Mouse (Mus musculus): ENCODE measurements around the gene Plekha4.

Gene Plekha4

DNA sequence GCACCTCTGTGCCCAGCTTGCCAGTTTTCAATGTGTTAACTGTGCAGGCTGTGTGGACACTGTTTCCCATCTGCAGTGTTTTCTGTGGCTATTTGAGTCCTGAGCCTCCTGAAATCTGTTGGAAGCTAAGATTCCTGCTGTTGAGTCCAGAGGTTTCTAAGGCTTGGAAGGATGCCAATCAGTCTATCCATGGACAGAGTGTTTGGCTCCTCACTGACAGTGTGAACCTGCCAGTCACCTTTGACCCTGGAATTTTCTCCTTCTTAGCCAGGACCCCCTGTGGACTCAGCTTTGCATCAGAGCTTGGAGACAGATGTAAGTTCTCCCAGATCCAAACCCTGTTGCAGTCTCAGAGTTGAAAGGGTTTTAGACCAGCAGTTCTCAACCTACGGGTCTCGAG is 14.1 kb downstream of the Plekha4 start:
- no peak for DNase-seq

DNA sequence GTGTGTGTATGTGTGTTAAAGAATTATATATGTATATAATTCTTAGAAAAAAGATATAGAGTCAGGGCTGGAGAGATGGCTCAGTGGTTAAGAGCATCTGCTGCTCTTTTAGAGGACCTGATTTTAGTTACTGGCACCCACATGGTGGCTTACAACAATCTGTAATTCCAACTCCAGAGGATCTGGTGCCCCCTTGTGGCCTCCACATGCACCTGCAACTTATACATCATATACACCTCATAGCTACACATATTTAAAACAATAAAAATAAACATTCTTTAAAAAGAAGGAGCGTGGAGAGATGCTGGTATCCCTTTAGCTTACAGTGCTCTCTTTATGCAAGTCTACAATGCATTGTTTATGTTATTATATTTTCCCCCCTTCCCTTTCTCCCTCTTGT is 18.4 kb downstream of the Plekha4 start:
- no peak for DNase-seq

DNA sequence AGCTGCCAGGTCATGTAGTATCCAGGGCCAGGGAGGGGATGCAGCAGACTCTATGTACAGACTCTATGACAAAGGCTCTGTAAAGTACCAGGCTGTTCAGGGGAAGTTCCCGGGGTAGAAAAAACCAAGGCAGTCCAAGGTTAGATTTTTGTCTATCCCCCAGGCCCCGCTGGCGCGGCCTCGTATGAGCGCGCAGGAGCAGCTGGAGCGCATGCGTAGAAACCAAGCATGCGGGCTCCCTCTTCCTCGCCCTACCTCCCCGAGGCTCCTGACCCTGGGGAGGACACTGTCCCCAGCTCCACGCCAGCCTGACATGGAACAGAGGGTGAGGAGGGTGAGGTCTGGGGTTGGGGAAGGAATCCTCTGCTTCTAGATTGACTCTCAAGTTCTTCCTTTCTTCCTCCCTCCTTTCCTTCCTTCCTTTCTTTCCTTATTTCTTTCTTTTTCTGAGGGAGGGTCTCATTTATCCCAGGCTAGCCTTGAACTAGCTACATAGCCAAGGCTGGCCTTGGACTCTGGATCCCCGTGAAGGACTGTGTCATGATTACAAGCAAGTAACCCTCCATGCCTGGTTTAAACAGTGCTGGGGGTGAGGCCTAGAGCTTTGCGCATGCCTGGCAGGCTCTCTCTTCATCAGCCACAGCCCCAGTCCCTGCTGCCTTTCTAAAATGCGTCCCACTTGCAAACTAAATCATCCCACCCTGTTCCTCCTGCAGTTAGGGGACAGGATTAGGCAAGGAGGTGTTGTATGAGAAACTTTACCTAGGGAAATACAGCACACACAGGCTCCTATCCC is 23.7 kb downstream of the Plekha4 start:
- no peak for DNase-seq

DNA sequence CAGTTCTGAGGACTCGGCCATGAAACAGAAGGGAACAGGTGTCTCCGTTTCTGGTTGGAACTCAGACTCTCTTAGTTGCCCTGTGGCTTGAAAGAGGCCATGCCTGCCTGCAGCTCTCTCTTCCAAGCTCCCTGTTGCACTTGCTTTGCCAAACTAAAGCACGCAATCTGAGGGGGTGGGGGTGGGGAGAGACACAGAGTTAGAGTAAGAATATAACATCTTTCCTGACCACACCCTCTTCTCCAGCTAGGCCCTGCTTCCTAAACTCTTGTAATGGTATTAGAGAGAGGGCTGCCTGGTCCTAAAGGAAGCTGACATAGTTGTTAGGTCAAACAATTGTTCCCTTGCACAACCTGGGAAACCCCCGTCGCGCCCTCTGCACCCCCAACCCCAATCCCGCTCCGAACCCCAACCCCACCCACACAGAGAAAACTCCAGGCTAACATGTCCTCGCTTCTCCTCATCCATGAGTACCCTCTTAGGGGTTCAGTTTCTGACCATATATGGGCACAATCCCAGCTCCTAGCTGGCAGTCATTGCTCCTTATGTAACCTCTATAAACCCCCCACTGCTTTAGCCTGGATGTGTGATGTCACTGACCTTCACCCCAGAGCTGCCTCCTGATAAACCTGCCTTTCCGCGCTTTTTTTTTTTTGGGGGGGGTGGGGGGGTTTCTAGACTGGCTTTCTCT is 24.8 kb downstream of the Plekha4 start:
- DNase-seq: no peak

DNA sequence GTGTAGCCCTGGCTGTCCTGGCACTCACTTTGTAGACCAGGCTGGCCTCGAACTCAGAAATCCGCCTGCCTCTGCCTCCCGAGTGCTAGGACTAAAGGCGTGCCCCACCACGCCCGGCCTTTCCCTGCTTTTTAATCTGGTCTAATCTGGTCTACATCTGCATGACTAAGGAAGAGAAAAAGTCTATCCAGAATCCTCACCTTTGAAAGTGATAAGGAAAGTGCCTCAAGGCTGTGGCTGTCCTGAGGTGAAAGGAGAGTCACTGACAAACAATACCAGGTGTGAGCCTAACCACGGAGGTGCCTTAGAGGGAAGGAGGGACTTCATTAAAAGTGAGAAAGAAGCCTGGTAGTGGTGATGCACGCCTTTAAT is 25.4 kb downstream of the Plekha4 start:
- DNase-seq: no peak

DNA sequence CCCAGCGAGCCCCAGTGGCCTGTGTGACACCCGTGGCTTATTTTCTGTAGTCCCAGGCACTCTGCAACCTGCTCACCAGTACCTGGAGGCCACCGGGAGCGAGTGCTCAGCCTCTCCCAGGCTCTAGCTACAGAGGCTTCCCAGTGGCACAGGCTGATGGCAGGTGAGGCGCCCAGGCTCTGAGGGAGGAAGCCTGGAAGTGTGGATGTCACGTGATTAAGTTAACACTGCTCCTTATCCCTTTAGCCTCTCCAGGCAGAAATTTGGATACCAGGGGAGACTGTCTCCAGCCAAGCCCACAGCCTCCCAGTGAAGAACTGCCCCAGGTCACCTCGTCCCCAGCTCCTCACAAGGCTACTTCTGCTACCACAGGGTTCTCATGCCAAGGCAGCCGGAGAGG is 27.4 kb downstream of the Plekha4 start:
- no peak for DNase-seq

DNA sequence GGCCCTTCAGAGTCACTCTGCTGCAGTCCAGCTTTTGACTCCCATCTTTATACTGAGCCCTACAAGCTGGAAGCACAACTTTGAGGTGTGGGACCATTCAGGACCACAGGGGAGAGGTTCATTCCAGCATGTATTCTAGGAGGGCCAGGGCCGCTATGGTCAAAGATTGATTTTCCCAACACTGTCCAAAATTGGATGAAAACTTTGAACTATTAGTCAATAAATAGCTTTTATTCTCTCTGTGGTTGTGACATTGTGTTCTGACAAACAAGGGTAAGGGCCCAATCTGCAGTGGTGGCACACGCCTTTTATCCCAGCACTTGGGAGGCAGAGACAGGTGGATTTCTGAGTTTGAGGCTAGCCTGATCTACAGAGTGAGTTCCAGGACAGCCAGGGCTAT is 27.9 kb downstream of the Plekha4 start:
- DNase-seq: no peak

DNA sequence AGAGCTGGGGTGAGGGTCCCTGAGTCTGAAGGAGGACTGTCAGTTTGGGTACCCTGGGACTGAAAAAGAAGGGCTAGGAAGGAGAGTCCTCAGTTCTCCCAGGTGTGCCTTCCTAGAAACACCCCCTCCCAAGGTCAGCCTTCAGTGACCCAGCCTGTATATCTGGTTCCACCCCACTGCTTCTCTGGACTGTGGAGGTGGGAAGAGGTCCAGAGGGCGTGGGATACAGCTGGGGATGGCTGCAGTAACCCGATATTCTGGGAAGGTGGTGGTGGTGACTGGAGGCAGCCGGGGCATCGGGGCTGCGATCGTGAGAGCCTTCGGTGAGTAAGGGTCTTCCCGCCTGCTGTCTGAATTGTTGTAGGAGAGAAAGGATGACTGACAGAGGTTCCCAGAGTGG is 28.6 kb downstream of the Plekha4 start, which contains the start of gene Hsd17b14:
TSS of gene Hsd17b14 (plus strand) at position 150 of the 400 bp plus-strand sequence.
- DNase-seq: no peak

DNA sequence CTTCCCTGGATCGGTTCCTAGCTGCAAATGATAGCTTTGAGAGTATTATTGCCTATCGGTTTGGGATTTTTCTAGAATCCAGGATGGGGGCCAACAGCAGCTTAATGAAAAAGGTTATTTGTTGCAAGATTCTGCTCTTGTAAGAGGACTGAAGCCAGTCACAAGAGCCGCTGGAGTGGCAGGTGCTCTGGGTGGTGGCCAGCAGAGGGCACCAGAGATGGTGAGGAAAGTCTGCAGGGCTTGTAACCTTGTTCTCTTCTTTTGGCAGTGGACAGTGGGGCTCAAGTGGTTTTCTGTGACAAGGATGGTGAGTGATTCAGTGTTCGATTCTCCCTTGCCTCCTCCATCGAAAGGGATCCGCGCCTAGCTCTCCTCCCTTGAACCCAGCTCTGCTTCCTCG is 29.7 kb downstream of the Plekha4 start:
- peak; percentile 88 to 94 for DNase-seq

DNA sequence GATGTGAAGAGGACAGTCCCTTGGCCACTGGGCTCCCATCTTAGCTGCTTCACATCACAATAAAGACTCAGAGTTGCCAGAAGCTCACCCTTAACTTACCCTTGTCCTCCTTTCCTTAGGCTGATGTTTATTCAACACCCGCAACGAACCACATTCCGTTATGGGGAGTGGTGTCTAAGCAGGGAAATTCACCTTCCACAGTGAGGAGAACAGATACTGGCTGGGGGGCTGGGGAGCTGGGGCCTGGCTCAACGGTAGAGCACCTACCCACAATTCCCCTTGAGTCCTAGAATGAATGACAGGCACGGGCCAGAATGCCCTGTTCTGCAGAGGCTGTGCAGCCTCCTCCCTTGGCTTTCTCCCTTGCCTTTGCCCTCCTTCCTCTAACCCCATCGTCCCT is 32.8 kb downstream of the Plekha4 start:
- DNase-seq: no peak

DNA sequence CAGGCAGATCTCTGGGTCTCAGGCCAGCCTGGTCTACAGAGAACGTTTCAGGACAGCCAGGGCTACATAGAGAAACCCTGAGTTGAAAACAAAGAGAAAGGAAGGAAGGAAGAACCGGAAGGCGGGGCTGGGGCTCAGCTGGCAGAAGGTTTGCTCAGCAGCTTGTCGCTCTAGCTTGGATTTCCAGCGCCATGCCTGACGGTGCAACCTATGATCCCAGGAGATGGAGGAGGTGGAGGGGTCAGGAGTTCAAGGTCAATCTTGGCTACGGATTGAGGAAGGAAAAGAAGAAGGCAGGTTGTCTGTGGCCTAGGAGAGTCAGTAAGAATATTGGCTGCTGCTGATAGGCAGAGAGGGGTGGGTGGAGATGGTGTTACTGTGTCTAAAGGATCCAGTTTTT is 34.1 kb downstream of the Plekha4 start:
- DNase-seq: no peak

DNA sequence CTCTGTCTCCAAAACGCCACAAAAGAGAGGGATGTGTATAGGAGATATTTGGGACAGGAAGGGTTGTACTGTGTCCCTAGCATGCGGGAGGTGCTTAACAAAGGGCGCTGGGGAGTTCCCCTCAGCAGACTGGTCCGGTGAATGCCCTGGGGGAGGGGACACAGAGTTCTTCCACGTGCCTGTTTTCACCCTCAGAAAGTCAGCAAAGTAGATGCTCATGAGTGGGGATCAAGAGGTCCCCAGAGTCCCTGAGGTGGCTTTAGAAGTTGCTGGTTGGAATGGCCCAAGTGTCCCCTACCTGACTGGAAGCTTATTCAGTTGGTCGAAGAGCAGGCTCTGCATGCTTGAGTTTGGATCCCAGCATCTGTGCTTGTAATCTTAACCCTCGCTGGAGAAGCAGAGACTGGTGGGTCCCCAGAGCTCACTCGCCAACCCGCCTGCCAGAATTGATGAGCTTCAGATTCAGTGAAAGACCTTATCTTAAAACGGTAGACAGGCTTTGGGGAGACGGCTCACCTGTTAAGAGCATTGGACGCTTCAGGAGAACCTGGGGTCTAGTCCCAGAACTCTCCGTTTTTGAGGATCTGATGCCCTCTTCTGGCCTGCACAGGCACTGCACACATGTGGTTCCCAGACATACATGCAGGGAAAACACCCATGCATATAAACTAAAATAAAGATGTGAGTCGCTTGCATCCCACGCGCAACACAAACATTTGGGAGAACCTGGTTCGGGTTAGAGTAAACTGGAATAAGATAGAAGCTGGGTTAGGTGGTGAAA is 34.9 kb downstream of the Plekha4 start:
- peak; percentile 89 to 91 for DNase-seq

DNA sequence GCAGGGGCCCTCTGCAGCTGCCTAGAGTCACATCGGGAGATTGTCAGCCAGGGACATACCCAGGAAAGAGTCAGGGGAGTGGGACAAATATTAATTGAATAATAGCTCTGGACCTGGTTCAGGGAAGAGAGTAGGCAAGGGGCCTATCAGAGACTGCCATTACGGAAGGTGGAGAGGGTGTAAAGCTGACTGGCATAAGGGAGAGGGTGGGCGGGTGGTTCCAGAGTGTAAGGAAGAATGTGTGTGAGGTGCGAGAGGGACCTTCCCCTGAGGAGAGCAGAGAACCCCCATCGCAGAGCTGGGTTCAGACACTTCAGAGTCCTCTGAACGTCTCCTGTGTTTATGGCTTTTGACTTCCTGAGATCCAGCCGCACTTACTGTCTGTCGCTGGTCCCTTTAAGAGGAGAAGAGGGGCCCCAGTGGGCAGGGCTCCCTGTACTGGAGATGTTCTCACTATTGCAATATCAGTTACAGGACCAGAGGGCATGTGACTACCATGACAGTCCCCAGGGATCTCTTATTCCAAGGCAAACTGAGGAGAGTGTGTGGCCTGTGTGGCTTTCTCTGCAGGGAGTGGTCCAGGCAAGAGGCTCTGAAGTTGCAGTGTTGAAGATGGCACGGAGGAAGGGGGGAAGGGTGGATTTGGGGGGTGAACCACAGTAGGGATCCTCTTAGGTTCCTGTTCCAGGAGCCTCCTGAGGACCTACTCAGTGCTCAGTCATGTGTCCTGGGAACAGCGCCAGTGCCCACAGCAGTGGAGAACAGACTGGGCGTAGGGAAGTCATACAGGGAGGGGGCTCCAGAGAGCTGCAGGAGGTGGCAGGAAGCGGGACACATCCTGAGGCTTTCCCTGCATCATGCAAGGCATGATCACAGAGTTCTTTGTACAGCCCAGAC is 35.7 kb downstream of the Plekha4 start:
- DNase-seq: no peak

DNA sequence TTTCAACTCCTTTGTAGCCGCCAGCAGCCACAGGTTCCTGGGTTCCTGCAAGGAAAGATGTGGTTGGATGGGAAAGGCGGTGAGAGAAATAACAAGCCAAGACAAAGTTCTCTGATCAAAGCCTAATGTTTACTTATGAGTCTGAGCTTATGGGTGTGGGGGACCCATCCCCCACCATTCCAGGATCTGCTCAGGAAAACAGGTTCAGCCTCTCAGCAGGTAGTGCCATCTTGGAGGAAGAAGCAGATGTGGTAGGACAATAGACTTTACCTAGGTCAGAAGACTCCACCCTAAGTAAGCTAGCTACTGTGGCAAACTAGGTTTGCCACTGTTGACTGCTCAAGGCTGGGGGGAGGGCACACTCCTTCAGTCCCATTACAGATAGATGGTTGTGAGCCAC is 38.7 kb downstream of the Plekha4 start:
- DNase-seq: no peak

DNA sequence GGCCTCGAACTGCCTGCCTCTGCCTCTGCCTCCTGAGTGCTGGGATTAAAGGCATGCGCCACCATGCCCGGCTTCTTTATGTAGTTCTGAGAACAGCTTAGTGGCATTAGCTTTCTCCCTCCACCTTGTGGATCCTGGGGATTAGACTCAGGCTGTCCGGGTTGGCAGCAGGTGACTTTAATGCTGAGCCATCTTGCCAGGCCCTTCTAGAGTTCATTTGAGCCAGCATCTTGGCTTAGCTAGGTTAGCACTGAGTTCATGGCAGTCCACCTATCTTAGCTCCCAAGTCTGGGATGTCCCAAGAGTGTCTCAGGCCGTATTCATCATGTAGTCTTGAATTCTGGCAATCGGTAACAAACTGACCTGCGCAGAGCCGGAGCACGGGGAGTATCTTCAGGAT is 39.3 kb downstream of the Plekha4 start:
- no peak for DNase-seq

DNA sequence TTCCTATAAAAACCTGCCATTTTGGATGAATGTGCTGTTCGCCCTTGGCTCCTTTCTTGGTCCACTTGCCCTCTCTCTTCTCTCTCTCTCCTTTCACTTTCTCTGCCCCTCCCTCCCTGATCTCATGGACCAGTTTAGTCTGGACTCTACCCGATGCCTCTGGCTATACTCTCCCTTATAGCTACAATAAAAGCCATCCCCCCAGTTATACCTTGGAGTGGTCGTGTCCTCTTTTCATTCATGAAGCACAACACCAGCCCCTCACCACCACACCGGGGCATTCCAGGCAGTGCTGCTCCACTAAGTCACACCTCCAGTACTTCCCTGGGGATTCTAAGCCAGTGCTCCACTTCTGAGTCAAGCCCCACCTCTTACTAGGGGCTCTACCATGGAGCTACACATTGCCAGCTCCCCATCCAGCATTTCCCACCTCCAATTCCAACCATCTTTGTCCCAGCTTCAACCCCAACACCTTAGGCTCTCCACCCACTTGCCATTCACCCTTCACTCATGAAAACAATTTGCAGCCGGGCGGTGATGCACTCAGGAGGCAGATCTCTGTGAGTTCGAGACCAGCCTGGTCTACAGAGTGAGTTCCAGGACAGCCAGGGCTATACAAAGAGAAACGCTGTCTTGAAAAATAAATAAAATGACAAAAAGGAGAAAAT is 41.1 kb downstream of the Plekha4 start:
- DNase-seq: no peak

DNA sequence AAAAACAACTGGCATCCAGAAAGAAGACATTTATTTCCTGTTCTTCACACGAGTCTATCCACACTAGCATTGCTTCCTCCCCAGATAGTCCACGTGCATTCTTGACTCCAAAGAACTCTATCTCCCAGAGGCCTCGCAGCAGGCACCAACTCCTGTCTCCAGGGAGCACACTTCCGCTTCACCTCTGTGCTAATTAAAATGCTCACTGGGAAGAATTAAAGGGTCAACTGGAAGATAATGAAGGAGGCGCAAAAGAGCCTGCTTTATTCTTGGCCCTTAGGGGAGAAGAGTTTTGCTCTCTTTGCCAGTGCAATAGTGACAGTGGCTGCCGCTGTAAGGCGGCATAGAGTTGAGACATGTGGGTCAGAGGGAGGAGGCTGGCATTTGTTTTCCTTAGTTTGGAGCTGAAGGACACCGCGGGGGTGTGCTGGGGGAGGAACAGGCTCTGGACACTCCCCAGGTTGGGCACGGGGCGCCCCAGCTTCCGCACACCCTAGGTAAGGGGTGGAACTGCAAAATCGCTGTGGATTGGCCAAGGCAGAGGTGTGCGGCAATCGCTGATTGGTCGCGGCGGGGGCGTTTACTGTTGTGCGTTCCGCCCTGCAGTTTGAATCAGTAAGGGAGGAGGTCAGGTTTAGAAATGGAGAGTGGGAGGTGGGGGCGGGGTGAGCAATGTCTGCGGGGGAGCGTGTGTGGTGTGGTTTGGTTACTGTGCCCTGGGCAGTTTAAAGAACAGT is 41.8 kb downstream of the Plekha4 start:
- peak; percentile 92 for DNase-seq

DNA sequence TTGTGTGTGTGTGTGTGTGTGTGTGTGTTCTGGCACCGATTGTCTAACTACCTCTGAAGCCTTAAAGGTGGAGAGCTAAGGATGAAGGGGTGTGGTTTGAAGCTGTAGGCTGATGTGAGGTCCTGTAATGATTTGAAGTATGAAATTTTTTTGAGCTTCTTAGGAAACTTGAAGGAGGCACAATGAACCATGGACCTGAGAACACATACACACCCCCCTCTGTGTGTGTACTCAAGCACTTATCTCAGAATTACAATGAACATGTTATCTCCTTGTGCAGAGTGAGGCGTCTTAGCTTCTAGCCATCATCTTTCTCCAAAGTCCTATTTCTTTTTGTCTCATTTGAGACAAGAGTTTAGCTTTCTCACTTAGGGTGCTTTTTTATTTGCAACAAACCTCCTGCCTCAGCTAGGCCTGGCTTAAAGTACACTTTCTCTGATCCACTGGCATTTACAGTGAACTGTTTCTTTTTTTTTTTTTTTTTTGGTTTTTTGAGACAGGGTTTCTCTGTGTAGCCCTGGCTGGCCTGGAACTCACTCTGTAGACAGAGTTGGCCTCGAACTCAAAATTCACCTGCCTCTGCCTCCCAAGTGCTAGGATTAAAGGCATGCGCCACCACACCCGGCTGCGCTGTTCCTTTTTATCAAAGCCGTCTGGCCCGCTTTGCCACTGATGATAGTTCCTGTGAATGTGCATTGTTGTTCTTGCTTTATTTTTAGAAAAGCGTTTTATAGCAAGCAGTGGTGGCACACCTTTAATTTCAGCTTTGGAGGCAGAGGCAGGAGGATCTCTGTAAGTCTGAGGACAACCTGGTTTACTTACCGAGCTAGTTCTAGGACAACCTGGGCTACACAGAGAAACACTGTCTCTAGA is 42.7 kb downstream of the Plekha4 start:
- DNase-seq: no peak

DNA sequence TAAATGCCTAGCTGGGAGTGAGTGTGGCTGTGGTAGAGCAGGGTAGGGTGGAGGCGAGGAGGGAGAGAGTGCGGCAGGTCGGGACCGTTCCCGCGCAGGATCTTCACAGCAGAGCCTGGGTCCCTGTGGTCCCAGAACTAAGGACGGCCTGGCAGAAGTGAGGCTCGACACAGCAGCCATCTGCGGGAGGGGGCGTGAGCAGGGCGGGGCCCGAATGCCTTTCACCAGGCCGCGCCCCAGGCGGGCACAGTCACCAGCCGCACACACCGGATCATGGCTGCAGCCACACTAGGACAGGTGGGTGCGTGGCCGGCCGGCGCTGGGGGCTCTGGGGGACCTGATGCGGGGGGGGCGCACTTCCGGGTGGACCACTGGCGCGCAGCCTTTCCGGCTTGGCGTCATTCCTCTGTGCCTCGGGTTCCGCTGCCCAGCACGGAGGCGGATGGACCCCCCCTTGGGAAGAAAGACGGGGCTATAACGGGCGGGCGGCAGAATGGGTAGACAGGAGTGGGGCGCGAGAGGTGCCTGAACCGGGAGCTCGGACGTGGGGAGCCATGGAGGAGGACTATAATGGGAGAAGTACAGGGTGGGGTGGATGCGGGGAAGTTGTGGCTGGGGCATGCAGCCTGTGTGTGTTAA is 44.1 kb downstream of the Plekha4 start, which contains the start of gene Bcat2:
TSS of gene Bcat2 (plus strand) at position 51 of the 639 bp plus-strand sequence.
- DNase-seq: peak; percentile 83 to 89

DNA sequence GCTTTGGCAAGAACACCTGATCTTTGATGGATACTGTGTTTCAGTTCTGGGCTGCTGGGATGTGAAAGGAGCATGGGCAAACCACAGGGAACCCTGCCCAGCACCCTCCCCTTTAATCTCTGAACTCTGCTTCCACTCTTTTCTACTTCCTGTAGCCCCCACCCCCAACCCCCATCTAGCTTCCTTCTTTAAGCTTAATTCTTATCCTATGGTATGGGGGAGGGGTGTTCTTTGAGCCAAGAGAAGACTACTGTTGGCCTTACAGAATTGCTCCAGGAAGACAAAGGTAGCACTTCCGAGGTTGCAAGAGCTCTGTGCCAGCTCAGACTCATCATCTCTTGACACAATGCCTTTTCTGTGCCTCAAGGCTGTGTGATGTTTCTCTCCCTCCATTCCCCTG is 45.8 kb downstream of the Plekha4 start:
- DNase-seq: no peak
